Mouse (Mus musculus) Patski (cell line): ENCODE results near the gene Slc25a42. TPM values are rescaled to one million over a fixed set of nuclear protein-coding genes. Genes with fewer than 3 reads are reported as not detected.

Experiments used
- ATAC-seq: fragments of 100-300 bp; one replicate; pipeline ENCODE4 v1.8.0; 2021
- CTCF ChIA-PET: fragments of 350-600 bp; sonication (Branson Sonifier 250); formaldehyde crosslinking; loops from one replicate; lab custom pipeline; 2022; ENCODE audit warnings: inconsistent platforms; lab: Charles Lee
- POLR2A ChIA-PET: fragments of 350-600 bp; sonication (Branson Sonifier 250); formaldehyde crosslinking; loops from one replicate; lab custom pipeline; 2022; ENCODE audit warnings: antibody characterized with exemption, inconsistent platforms; lab: Charles Lee
- DNase-seq: peaks from one replicate; pipeline ENCODE4 v3.0.0-alpha.2; 2011; ENCODE audit warnings: low read depth, low spot score
- H3K27me3 ChIP-seq: fragments of 371-371 bp; one replicate; pipeline ENCODE4 v1.5.1; 2021
- CTCF ChIP-seq: fragments of 100-300 bp; IDR thresholded peaks from one replicate; pipeline ENCODE4 v1.5.1; 2021
- in situ Hi-C: fragments of 300-500 bp; cut with MboI; formaldehyde crosslinking; loops from 3 replicates; pipeline ENCODE4 v1.11.1; 2018; ENCODE audit warnings: low pct_unique_long_range_greater_than_20kb, mixed read lengths
- polyA plus RNA-seq: library from polyadenylated mRNA; unstranded; gene quantifications from one replicate; pipeline ENCODE4 v1.2.3, GENCODE M21; 2021

Gene Slc25a42
- polyA plus RNA-seq, 1 experiment from 2014 or later, result 5.0 TPM

- CTCF ChIA-PET, result interaction anchor here (1.3 kb wide), 1 partner anchor 11 kb away, joined by 3 read pairs; no protein-coding TSS in a partner anchor
- in situ Hi-C loops, result loop anchor here (5.0 to 25.0 kb wide), 2 partner anchors 63 to 248 kb away; partner anchors contain the start of genes Ndufa13, Tssk6 and Yjefn3
- TF ChIP-seq CTCF, result no peak
- DNase-seq (no peak), ATAC-seq (no peak)
- POLR2A ChIA-PET, result interaction anchor here (0.6 kb wide), 1 partner anchor 327 kb away, joined by 3 read pairs; no protein-coding TSS in a partner anchor
- peaks cover 7% of the 10 kb centered on the region for H3K27me3 ChIP-seq
Observed at GRCm38 (mm10) chr8:70160015-70160414, 52.1 kb downstream of the Slc25a42 start.

- ChIA-PET CTCF (interaction anchor here (1.3 kb wide), 1 partner anchor 12 kb away, joined by 3 read pairs; no protein-coding TSS in a partner anchor), POLR2A (interaction anchor here (0.9 to 1.0 kb wide), 2 partner anchors 12 to 54 kb away, joined by 3 to 4 read pairs; no protein-coding TSS in a partner anchor)
- TF ChIP-seq CTCF, result no peak
- DNase-seq (no peak), ATAC-seq (no peak)
- peaks cover 7% of the 10 kb centered on the region for H3K27me3 ChIP-seq
- in situ Hi-C loops, result loop anchor here (25.0 kb wide), 1 partner anchor 247 kb away; the partner anchor contains the start of genes Ndufa13, Tssk6 and Yjefn3
Observed at GRCm38 (mm10) chr8:70159211-70159610, 52.9 kb downstream of the Slc25a42 start.

GRCm38 (mm10) chr8:70158069-70158853 is 53.8 kb downstream of the Slc25a42 start:
- H3K27me3 ChIP-seq, result no peaks in the 10 kb centered on the region
- in situ Hi-C loops, result loop anchor here (25.0 kb wide), 1 partner anchor 246 kb away; the partner anchor contains the start of genes Ndufa13, Tssk6 and Yjefn3
- no peak for DNase-seq
- ChIA-PET CTCF (interaction anchor here (0.8 to 1.5 kb wide), 2 partner anchors 13 kb away, joined by 3 read pairs; no protein-coding TSS in a partner anchor), POLR2A (interaction anchor here (0.6 to 1.0 kb wide), 5 partner anchors 13 to 256 kb away, joined by 3 to 5 read pairs (median 4); partner anchors contain the start of gene Tssk6)
- ATAC-seq, result peak; percentile 71
- TF ChIP-seq CTCF, result no peak

- ChIA-PET CTCF (interaction anchor here (1.5 kb wide), 1 partner anchor 14 kb away, joined by 3 read pairs; no protein-coding TSS in a partner anchor), POLR2A (interaction anchor here (0.7 kb wide), 1 partner anchor 255 kb away, joined by 3 read pairs; the partner anchor contains the start of gene Tssk6)
- DNase-seq (no peak), ATAC-seq (no peak)
- in situ Hi-C loops, result loop anchor here (25.0 kb wide), 1 partner anchor 245 kb away; the partner anchor contains the start of genes Ndufa13, Tssk6 and Yjefn3
- TF ChIP-seq CTCF, result no peak
- no peaks in the 10 kb centered on the region for H3K27me3 ChIP-seq
Observed at GRCm38 (mm10) chr8:70157240-70157800, 54.8 kb downstream of the Slc25a42 start.

- DNase-seq (no peak), ATAC-seq (peak; percentile 71)
- H3K27me3 ChIP-seq, result no peaks in the 10 kb centered on the region
- ChIA-PET POLR2A (no interaction called here), CTCF (no interaction called here)
- in situ Hi-C loops, result loop anchor here (25.0 kb wide), 1 partner anchor 240 kb away; the partner anchor contains the start of genes Ndufa13, Tssk6 and Yjefn3
- TF ChIP-seq CTCF, result no peak
Observed at GRCm38 (mm10) chr8:70152537-70153257, 59.4 kb downstream of the Slc25a42 start.

- DNase-seq, result no peak
- TF ChIP-seq CTCF, result no peak
- in situ Hi-C loops, result loop anchor here (25.0 kb wide), 1 partner anchor 238 kb away; the partner anchor contains the start of genes Ndufa13, Tssk6 and Yjefn3
- no peaks in the 10 kb centered on the region for H3K27me3 ChIP-seq
- ChIA-PET CTCF (no interaction called here), POLR2A (interaction anchor here (1.2 kb wide), 1 partner anchor 11 kb away, joined by 3 read pairs; the partner anchor contains the start of genes Borcs8, Mef2b and Rfxank)
- ATAC-seq, result no peak
Observed at GRCm38 (mm10) chr8:70150158-70150557, 61.9 kb downstream of the Slc25a42 start.

GRCm38 (mm10) chr8:70147678-70148607 is 64.2 kb downstream of the Slc25a42 start:
- POLR2A ChIA-PET, result no interaction called here
- H3K27me3 ChIP-seq, result no peaks in the 10 kb centered on the region
- no peak for ATAC-seq
- no peak for TF ChIP-seq CTCF
- CTCF ChIA-PET, result interaction anchor here (0.9 kb wide), 1 partner anchor 8 kb away, joined by 4 read pairs; the partner anchor contains the start of gene Mef2b
- DNase-seq, result no peak
- in situ Hi-C loops, result no loop called here

- no peak for ATAC-seq
- CTCF ChIA-PET, result interaction anchor here (1.1 kb wide), 1 partner anchor 9 kb away, joined by 4 read pairs; no protein-coding TSS in a partner anchor
- in situ Hi-C loops, result no loop called here
- no peak for TF ChIP-seq CTCF
- POLR2A ChIA-PET, result interaction anchor here (1.0 to 1.6 kb wide), 2 partner anchors 11 to 104 kb away, joined by 3 to 4 read pairs; no protein-coding TSS in a partner anchor
- no peaks in the 10 kb centered on the region for H3K27me3 ChIP-seq
- no peak for DNase-seq
Observed at GRCm38 (mm10) chr8:70139981-70140380, 72.1 kb downstream of the Slc25a42 start.
